Mouse (Mus musculus): Measurements from ENCODE around the gene Mcpt8. TPM values are rescaled to one million over a fixed set of nuclear protein-coding genes. Genes with fewer than 3 reads are reported as not detected.

Gene Mcpt8
- not detected in 2 replicates for polyA plus RNA-seq (2012; rRNA removed)

DNA sequence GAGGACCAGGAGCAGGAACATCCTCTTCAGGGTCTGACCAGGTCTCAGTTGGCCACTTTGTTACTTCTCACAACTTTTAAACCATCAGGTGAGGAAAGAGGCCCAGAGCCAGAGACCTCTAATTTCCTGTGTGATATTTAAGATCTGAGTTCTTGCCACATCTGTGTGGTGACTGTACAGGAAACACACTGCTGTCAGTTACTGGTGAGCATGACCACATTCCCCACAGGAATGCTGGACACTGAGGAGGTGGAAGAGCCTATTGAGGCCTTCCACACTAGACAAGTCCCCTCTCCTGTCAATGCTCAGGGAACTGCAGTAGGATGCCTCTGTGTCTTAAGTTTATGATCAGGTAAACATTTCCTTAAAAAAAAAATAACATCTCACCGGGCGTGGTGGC, at the start of gene Mcpt8:
Gene Mcpt8 (minus strand): TSS at position 107 of the 400 bp plus-strand sequence.

DNA sequence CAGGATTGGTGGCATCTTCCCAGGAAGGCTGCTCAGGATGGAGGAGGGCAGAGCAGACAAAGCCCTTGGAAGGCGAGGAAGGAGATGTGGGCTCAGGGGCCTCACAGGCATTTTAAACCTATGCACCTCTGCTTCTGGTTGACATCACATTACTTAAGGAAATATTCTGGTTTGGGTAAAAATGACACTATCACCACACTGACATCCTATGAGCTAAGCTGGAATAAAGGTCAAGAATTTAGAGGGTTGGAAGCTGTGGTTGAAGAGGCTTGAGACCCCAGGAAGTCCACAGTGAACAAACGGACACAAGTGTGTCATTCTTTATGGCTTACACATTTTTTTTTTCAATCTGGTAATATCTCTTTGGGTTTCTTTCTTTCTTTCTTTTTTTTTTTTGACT, 47.4 kb upstream of the Mcpt8 start, which contains the start of gene Gzmd:
Gene Gzmd (minus strand): TSS at position 101 of the 400 bp plus-strand sequence.

DNA sequence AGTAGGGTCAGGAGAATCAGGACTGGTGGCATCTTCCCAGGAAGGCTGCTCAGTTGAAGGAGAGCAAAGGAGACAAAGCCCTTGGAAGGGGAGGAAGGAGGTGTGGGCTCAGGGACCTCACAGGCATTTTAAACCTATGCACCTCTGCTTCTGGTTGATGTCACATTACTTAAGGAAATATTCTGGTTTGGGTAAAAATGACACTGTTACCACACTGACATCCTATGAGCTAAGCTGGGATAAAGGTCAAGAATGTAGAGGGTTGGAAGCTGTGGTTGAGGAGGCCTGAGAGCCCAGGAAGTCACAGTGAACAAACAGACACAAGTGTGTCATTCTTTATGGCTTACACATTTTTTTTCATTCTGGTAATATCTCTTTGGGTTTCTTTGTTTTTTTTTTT, 35.5 kb upstream of the Mcpt8 start, which contains the start of gene Gzme:
Gene Gzme (minus strand): TSS at position 101 of the 400 bp plus-strand sequence.

DNA sequence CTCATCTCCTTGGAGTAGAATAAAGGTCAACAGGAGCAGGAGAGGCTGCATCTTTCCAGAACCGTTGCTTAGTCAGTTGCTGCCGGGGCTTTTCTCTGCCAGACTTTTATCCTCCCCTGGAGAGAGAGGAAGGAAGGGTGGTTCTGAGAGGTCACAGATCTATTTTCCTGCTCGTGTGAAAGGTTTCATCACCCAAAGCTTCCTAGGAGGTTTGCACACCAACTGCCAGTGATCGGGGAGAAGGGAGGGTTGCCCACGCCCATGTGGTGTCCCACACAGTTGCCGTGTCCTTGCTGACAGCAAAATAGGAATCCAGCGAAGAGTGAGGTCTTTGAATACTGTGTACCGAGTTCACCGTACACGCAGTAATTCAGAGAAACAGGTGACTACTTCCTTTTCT, 17.3 kb upstream of the Mcpt8 start, which contains the start of gene Ctsg:
Gene Ctsg (minus strand): TSS at position 189 of the 400 bp plus-strand sequence.

DNA sequence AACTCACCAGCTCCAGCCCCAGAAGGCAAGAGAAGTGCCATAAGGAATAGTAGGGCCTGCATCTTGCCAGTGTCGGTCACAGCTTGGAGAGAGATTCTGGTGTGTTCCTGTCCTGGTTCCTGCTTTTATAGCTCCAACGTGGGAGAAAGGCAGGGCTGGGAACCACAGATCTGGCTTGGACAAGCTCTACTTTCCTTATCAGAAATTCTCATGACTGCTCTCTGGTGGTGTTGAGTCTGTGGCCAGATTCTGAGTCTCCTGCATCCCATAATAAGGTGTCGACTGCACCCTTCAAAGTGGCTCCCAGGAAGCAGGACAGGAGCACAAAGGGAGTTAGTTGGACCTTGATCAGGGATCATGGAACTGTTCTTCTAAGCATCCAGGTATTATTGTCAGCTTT, 22.9 kb downstream of the Mcpt8 start, which contains the start of gene Mcpt4:
Gene Mcpt4 (minus strand): TSS at position 101 of the 400 bp plus-strand sequence.

DNA sequence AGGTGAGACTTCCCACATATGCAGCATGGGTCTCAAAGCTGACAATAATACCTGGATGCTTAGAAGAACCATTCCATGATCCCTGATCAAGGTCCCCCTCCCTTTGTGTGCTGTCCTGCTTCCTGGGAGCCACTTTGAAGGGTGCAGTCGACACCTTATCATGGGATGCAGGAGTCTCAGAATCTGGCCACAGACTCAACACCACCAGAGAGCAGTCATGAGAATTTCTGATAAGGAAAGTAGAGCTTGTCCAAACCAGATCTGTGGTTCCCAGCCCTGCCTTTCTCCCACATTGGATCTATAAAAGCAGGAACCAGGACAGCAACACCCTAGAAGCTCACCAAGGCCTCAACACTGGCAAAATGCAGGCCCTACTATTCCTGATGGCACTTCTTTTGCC, 43.3 kb downstream of the Mcpt8 start, which contains the start of gene Mcpt2:
Gene Mcpt2 (plus strand): TSS at position 250 of the 400 bp plus-strand sequence.

Other genes starting within 250 kb of the Mcpt8 start
- gene Nynrin, start 231.3 kb downstream of the Mcpt8 start, polyA plus RNA-seq (2012; rRNA removed): 11.6 and 11.8 TPM in 2 replicates
- 0.59 and 0.63 TPM in 2 replicates for gene Cbln3, start 200.9 kb downstream of the Mcpt8 start, polyA plus RNA-seq (2012; rRNA removed)
- 12.2 and 12.4 TPM in 2 replicates for gene Khnyn, start 200.3 kb downstream of the Mcpt8 start, polyA plus RNA-seq (2012; rRNA removed)
- 137 and 138 TPM in 2 replicates for gene Sdr39u1, start 185.0 kb downstream of the Mcpt8 start, polyA plus RNA-seq (2012; rRNA removed)
- 1.0 and 3.2 TPM in 2 replicates for gene Cma1, start 140.6 kb downstream of the Mcpt8 start, polyA plus RNA-seq (2012; rRNA removed)
- not detected in 2 replicates for gene Cma2, start 134.3 kb downstream of the Mcpt8 start, polyA plus RNA-seq (2012; rRNA removed)
- gene Mcpt1, start 67.3 kb downstream of the Mcpt8 start, polyA plus RNA-seq (2012; rRNA removed): not detected in 2 replicates
- gene Mcpt9, start 54.8 kb downstream of the Mcpt8 start, polyA plus RNA-seq (2012; rRNA removed): not detected in 2 replicates
- gene Mcpt2, start 43.2 kb downstream of the Mcpt8 start, polyA plus RNA-seq (2012; rRNA removed): not detected in 2 replicates
- 0.23 and 0.70 TPM in 2 replicates for gene Mcpt4, start 23.0 kb downstream of the Mcpt8 start, polyA plus RNA-seq (2012; rRNA removed)
- 0.13 and 0.25 TPM in 2 replicates for gene Ctsg, start 17.3 kb upstream of the Mcpt8 start, polyA plus RNA-seq (2012; rRNA removed)
- gene Gzme, start 35.4 kb upstream of the Mcpt8 start, polyA plus RNA-seq (2012; rRNA removed): not detected in 2 replicates
- gene Gzmd, start 47.3 kb upstream of the Mcpt8 start, polyA plus RNA-seq (2012; rRNA removed): not detected in 2 replicates
- not detected in 2 replicates for gene Gzmg, start 74.3 kb upstream of the Mcpt8 start, polyA plus RNA-seq (2012; rRNA removed)
- not detected in 2 replicates for gene Gzmn, start 89.3 kb upstream of the Mcpt8 start, polyA plus RNA-seq (2012; rRNA removed)
- gene Gzmf, start 126.1 kb upstream of the Mcpt8 start, polyA plus RNA-seq (2012; rRNA removed): not detected in 2 replicates
- not detected in 2 replicates for gene Gzmc, start 149.4 kb upstream of the Mcpt8 start, polyA plus RNA-seq (2012; rRNA removed)
- 0.05 TPM in 1 of 2 replicates, not detected in the other for gene Gzmb, start 177.0 kb upstream of the Mcpt8 start, polyA plus RNA-seq (2012; rRNA removed)

All from central nervous system, embryonic 18 days (tissue).